Mouse (Mus musculus): Measurements from ENCODE around the gene Unk.
A peak's percentile ranks its signal among the peaks of the same experiment; 100 is the strongest.
"Not testable (repeated sequence)": the region's sequence is repeated elsewhere in the genome, so short reads cannot be mapped to it uniquely, and the experiment has no call there.

Unk gene

DNA sequence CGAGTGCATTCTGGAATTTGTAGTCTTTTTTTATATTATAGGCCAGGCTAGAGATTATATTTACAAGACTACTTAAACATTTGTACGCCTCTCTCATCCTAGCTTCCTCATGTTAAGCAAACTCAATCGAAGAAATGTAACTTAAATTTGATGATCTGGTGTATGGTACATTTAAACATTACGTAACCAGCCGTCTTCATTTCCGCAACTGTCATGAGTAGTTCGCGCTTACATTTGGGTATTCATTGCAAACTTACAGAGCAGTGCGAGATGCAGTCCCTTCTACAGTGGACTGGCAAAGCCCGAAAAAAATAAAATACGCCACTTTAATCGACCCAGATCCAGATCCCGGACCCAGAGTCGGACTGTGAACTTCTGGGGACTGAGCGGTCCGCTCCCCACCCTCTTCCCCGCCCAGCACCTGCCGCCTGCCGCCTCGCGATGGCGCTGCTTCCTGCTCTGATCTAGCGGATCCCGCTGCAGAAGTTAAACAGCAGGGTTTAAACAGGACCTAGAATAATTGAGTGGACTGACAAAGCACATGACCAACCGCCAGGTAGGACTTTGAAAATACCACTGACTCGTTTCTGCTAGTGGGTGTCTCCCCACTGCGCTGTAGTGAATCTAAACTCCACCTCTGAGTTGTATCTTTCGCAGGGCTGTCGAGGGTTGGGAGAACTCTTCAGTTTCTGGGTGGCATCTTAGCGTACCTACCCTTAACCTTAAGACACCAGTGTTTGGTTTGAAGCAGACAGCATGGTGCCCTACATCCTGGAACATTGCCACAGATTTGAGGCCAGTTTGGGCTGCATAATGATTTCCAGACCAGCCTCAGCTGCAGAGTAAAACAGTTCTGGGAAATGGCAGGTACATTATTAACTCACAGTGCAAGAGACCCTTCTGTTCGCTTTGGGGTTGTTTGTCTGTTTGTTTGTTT, 57.3 kb downstream of the Unk start:
- peak; percentile 94 to 96 for DNase-seq (ENCODE audit: low spot score in 2 of 2)

DNA sequence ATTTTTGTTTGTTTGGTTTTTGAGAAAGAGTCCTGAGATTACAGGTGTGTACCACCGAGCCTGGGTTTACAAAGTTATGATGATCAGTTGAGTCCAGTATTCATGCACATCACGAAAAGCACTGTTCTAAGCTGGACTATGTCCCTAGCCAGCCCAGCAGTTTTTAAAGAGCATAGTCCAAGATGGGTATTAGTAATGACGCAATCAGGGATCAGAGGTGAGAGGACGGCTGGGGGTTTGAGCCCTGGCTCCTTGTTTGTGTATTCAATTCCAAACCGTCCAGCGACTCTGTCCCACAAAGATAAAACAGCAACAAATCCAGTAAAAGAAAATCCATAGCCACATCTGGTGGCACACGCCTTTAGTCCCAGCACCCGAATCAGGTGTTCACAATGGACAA, 58.1 kb downstream of the Unk start:
- no peak for DNase-seq (ENCODE audit: low spot score in 2 of 2)

DNA sequence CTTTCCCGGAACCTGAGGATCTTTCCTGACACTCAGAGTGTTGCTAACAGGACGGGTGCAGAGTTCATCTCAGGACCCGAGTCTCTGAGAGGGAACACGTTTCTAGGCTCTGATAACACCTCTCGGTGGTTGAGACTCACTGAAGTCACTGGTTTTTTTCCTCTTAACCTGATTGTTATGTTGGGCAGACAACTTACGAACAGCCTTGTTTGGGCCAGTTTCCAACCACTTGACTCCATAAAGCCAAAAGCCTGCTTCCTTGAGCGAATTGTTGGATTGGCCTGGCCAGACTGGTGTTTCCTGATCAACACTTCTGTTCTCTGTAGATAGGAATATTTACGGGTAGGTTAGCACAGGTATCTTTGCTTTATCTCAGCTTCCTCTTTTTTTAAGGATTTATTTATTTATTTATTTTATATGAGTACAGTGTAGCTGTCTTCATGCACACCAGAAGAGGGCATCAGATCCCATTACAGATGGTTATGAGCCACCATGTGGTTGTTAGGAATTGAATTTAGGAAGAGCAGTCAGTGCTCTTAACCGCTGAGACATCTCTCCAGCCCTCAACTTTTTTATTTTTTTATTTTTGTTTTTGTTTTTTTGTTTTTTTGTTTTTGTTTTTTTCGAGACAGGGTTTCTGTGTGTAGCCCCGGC, 58.7 kb downstream of the Unk start:
- DNase-seq (ENCODE audit: low spot score in 2 of 2), result no peak

DNA sequence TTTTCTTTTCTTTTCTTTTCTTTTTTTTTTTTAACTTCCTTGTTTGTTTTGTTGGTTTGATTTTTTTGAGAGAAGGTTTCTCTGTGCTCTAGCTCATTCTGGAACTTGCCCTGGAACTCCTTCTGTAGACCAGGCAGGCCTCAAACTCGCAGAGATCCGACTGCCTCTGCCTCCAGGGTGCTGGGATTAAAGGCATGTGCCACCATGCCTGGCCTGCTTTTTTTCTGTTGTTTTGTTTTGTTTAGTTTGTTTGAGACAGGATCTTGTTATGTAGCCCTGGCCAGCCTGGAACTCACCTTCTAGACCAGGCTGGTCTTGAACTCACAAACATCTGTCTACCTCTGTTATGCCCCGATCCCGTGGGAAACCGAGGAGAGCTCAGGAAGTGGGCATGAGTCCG, 59.4 kb downstream of the Unk start:
- DNase-seq (ENCODE audit: low spot score in 2 of 2), result no peak

DNA sequence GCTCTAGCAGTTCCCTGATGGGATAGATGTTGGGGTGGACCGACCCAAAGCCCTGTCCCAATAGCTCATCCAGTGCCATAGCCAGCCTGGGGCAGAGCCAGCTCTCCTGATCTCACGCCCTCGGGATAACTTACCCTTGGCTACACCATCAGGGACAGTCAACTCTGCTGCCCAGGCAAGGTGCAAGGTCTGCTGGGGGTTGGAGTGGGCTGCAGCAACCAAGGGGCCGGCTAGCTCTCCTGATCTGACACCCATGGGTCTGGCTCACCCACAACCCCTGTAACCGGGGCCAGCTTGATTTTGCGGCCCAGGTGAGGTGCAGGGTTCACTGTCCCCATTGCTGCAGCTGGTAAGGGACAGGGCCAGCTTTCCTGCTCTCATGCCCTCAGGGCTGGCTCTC, 61.5 kb downstream of the Unk start:
- no peak for DNase-seq (ENCODE audit: low spot score in 2 of 2)

DNA sequence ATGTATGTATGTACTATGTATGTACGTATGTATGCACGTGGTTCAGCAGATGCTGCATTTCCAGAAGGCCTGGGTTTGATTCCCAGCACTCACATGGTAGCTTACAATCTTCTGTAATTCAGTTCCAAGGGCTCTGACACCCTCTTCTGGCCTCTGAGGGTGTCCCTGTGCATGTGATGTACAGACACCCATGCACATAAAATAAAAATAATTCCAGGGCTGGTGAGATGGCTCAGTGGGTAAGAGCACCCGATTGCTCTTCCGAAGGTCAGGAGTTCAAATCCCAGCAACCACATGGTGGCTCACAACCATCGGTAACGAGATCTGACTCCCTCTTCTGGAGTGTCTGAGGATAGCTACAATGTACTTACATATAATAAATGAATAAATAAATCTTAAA, 62.8 kb downstream of the Unk start:
- not testable (repeated sequence) for DNase-seq (ENCODE audit: low spot score in 2 of 2)

DNA sequence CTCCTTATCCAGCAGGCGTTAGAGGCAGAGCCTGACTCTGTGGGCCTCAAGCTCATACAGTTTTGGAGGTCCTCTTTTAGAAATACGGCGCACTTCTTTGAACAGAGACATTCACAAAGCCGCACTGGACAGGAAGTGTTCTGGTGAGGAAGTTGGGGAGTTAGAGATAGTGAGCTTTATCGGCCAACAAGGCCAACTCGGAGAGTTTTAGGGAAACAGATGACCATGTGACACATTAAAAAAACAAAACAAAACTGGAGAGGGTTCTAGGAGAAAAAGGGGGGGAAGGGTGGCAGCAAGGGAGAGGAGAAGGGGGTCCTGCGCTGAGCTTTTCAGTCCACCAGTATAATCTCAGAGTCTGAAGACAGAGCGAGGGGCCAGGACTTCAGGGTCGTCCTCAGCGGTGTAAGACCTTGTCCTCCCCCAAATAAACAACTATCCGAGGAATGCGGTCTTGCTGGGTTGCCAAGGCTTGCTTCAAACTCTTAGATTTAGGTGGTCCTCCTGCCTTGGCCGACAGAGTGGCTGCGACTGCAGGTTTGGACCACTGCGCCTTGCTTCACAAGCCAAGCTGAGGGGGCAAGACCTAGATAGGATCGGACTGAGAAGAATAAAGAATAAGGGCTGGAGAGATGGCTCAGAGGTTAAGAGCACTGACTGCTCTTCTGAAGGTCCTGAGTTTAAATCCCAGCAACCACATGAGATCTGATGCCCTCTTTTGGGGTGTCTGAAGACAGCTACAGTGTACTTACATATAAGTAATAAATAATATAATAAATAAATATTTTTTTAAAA, 63.8 kb downstream of the Unk start:
- no peak for DNase-seq (ENCODE audit: low spot score in 2 of 2)

DNA sequence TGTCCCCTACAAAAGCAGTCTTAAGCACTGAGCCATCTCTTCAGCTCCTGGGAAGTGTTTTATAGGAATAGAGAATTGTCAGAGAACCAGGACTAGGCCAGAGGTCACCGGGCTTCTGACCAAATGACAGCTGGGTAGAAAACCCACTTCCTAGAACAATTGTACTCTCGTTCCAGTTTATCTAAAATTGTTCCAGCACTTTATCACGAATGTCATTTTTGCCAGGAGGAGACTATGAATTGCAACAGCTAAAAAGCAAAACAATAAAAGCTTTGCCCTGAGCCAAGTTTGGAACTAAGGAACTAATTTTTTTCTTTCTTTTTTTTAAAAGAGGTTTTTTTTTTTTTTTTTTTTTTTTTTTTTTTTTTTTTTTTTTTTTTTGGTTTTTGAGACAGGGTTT, 65.5 kb downstream of the Unk start:
- DNase-seq (ENCODE audit: low spot score in 2 of 2), result no peak

DNA sequence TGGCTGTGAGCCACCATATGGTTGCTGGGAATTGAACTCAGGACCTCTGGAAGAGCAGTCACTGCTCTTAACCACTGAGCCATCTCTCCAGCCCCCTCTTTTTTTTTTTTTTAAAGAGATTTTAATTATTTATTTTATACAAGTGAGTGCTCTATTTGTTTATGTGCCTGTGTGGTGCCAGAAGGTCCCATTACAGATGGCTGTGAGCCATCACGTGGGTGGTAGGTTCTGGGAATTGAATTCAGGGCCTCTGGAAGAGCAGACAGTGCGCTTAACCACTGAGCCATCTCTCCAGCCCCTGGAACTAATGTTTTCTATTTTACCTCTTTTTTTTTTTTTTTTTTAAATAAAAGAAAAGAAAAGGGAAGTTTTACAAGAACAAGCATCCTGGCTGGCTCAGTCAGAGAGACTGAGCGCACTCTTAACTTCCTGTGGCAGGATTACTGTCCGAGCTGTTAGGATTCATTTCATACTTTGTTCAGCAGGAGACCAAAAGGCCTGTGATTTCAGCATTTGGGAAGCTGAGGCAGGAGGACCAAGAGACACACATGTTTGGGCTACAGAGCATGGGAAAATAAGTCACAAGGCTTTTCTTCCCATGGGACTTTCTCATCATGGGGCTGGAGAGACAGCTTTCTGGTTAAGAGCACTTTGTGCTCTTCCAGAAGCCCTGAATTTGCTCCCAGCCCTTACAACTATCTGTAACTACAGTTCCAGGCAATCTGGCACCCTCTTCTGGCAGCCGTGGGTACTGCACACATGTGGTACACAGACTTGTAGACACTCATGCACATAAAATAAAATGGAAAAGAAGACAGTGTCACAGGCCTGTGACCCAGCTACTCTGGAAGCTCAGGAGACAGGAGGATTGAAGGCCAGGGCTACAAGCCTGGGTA, 66.3 kb downstream of the Unk start:
- peak in 1 of 2 experiments; percentile 78 for DNase-seq (ENCODE audit: low spot score in 2 of 2)

DNA sequence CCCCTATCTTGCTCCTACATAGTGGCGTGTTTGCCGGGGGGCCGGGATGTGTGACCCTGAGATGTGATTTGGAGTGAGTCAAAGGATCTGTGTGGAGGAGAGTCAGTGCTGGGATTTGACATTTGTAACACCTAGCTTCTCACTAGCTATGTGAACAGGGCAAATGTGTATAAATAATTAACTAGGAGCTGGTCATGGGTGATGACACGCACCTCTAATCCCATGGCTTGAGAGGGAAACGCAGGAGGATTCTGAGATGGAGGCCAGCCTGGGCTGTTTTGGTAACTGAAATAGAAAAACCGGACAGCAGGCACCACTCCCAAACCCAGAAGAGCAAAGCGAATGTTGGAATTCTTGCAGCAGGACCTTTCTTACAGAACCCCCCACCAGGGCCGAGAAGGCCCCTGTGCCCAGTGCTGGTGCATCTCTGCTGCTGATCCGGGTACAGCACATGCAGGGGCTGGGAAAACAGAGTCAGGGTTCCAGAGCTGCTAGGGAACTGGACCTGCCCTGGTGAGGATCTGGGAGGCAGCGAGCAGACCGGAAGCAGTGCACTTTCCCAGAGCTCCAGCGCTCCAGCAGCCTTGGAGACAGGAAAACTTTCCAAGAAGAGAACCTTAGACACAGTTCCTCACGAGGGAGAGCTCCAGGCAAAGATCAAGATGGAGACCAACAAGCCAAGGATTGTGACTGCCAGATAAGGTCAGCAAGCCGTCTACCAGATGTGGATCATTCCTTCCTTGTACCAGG, 68.8 kb downstream of the Unk start:
- no peak for DNase-seq (ENCODE audit: low spot score in 2 of 2)

DNA sequence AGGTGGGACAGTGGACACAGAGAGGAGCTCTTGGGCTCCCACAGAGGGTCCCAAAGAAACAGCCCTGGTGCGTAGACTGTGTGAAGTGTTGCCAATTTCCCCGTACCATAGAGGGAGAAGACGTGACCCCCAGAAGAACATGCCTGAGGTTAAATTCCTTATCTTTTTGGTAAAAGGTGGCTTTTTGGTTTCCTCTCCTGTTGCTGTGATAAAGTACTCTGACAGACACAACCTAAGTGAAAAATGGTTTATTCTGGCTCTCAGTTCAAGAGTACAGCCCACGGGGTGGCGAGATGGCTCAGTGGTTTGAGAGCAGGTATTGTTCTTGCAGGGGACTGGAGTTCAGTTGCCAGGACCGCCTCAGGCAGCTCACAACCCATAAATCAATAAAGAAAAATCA, 69.3 kb downstream of the Unk start:
- no peak for DNase-seq (ENCODE audit: low spot score in 2 of 2)

DNA sequence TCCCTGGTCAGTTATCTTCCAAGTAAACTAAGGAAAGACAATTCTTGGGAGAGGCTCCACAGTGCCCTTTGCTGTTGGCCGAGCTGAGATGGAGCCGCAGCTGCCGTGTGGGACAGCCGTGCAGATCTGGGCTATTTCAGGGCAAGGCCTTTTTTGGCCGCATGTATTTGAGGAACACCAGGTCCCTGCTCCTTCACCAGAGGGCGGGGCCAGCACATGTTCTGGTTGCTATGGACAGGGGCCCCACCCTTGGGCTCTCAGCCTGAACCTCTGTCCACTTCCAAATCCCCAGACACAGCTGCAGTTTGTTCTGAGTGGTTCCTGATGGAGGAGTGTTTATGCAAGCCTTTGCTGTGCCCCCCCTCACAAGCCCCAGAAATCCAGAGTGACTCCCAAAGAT, 70.3 kb downstream of the Unk start:
- no peak for DNase-seq (ENCODE audit: low spot score in 2 of 2)

DNA sequence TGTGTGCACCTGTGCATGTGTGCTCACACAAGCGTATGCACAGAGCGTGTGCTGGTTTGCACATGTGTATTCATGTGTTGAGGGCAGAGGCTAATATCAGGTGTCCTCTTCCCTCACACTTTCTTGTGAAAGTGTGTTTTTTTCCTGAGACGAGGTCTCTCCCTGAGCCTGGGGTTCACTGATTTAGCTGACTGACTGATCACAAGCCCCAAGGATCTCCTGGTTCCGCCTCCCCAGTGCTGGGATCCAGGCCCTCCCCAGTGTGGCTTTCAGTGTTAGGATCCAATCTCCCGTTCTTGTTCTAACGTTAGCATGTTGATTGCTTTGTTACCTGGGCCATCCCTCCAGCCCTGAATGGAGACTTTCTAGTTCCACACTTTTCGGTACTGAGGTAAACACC, 70.7 kb downstream of the Unk start:
- DNase-seq (ENCODE audit: low spot score in 2 of 2), result no peak

DNA sequence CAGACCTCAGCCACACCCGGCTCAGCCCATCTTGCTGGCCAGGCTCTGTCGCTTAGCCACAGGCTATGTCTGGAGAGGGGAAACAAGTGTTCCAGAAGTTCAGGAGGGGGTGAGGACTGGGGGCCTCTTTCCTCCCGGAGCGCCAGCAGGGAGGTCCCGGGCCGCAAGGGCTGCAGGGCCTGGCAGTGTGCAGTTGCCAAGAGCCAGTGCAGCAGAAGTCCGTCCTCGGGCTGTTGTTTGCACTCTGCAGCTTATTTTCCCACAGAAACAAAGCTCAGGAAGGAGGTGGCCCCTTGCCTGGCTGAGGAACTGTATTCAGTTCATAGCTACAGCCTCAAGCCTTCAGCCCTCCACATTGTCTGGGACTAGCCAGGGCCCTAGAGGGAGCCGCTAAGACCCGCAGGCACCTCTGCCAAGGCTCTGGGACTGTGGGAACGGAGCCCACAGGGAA, 71.8 kb downstream of the Unk start:
- no peak for DNase-seq (ENCODE audit: low spot score in 2 of 2)

DNA sequence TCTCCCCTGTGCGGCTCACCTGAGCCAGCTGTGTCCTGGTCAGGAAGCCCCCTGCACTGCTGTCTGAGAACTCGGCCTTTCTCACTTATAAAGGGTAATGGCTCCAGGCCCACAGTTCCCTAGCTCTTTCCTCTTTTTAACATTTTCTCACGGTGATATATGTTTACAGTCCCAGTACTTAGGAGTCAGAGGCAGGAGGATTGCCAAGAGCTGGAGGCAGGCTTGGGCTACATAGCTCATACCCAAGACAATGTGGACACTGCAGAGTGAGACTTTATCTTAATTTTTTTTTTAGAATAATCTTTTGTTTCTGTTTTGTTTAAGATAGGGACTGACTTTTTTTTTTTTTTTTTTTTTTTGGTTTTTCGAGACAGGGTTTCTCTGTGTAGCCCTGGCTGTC, 72.3 kb downstream of the Unk start:
- DNase-seq (ENCODE audit: low spot score in 2 of 2), result no peak

DNA sequence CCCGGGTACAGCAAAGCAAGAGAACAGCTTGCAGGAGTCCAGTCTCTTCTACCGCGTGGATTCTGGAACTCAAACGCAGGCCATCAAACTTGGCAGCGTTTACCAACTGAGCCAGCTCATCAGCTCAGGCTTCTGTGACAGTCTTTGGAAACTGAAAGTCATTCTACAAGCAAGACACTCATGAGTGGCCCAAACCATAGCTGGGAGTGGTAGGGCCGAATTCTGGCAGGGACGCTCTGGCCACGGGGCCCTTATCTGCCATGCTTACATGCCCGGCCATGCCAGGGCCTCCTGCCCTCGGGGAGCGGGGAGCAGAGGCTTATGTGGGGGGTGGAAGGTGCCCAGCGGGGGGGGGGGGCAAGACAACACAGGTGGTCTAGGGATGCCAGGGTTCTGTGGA, 73.5 kb downstream of the Unk start:
- no peak for DNase-seq (ENCODE audit: low spot score in 2 of 2)

DNA sequence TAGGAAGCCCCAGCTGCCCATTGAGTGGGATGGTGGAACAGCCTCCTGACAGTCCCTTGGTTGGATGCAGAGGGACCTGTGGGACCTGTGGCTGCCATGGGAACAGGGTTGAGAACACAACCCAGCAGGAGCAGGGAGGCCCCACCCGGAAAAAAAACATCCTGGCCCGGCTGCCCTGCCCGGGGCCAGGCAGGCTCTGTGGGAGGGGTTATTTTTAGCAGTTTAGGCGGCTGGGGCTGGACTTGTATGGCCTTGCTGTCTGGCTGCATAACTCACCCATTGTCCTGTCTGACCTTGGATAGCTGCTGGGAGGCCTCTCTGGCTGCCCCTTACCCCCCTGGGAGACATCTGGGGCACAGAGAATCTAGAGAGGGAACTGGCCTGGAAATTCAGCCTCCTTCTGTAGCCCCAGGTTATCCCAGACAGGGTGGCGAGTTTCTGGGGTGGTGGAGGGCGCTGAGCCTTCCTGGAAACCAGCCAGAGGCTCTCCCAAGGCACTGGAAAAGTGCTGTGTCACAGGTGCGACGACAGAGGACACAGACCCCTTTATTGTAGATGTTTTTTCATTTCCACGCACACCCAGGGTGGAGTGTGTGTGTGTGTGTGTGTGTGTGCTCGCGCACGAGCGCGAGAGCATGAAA, 74.0 kb downstream of the Unk start:
- DNase-seq (ENCODE audit: low spot score in 2 of 2), result no peak

DNA sequence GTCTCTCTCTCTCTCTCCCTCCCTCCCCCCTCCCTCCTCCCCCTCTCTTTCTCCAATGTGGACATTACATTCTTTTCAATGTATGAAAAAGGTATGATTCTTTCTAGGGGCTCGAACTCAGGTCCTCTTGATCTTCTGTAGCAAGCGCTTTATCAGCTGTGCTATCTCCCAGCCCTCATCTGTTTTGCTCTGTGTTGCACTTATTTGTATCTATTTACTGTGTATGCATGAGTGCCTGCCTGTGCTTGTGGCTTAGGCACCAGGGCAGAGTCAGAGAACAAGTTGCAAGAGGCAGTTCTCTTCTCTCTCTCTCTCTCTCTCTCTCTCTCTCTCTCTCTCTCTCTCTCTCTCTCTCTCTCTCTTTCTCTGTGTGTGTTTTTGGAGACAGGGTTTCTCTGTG, 74.9 kb downstream of the Unk start:
- no peak for DNase-seq (ENCODE audit: low spot score in 2 of 2)

DNA sequence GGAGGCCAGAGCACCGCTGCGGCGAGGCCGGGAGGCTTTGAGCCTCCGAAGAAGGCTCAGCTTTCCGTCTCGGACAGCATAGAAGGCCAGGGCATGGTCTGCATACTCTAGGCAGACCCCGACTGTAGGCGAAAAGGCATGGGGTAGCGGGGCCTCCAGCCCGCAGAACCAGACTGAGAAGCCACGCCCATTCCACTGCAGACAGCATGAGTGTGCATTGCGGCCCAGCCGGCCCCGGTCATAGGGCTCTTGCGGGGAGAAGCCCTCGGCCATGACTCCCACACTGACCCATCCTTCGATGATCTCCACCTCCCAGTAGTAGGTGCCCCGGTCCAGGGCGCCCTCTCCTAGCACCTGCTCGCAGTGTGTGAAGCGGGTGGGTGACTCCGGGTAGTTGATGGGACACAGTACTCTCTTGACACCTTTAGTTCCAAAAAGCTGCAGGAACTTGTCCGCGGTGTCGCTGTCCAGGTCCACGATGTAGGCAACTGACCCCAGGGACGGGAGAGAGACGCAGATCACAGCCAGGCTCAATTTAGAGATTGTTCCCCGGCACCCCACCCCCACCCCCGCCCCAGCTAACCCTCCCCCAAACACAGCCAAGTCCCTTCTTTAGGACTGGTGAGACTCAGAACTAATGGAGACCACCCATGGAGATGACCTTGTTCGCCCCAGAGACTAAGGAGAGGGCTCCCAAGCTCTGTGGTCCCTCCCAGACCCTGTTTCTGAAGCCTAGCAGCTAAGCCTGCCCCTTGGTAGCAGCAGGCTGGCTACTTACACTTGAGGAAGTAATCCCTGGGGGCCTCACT, 76.2 kb downstream of the Unk start:
- DNase-seq (ENCODE audit: low spot score in 2 of 2), result peak in 1 of 2 experiments; percentile 28

All from spleen, postnatal 10 days (tissue).